Mouse (Mus musculus) cortical plate, adult 2 months (tissue): ENCODE data around the gene Ints2.

Experiments used
- CTCF ChIP-seq: fragments of 200-500 bp; IDR thresholded peaks from 2 replicates; pipeline ENCODE4 v1.5.1; 2011; ENCODE audit warnings: mild to moderate bottlenecking, control low read depth, low read length; ENCODE audit not compliant: insufficient read depth; ENCODE audit errors: extremely low read depth
- POLR2A ChIP-seq: fragments of 200-500 bp; IDR thresholded peaks from 2 replicates; pipeline ENCODE4 v1.6.1; 2011; ENCODE audit warnings: mild to moderate bottlenecking, low read length, control low read depth; ENCODE audit not compliant: insufficient read depth; ENCODE audit errors: extremely low read depth

DNA sequence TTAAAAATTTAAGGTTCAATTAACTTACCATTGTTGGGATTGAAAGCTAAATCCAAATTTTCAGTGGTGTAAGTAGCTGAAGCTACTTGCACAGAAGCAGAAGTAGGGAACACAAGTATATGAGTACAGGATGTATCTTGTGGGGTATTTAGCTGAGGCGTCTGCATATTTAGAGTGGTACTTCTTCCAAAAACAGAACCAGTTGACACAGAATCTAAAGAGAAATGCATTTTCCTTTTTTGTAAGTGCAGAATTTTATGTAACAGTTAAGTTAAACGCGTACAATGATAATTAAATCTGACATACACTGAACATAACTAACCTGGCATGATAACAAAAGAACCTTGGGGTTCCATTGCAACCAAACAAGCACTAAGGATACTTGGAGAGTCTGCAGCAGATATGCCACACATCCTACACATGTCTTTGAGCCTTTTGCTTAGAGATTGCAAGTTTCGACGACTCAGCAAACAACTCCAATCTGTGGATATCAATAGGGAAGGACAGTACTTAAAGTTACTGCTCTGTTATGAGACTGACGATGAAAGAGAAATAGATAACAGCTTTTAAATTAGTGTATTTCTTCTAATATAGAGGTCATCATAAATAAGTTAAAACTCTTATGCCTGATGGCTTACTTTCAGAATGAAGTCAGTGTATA is 21.2 kb upstream of the Ints2 start:
- TF ChIP-seq CTCF (no peak), POLR2A (no peak)
